21 mouse cellular contexts compared by ENCODE assay signal in genomic region chr3:154215779-154216178, GRCm38 (mm10).
A peak's percentile ranks its signal among the peaks of the same experiment; 100 is the strongest.
DNase-seq lines count a peak whose midpoint lies in the region; ATAC-seq and TF ChIP-seq lines count a peak whose summit lies in the region.
"Had no signal": no experiment of that assay in that cellular context is flagged by ENCODE, and none has a peak within 500 bp of the region (broad histone marks: within the 10 kb centered on the region; RNA-seq: fewer than 3 reads in every experiment).

No protein-coding gene starts in this region.

- H3K27ac ChIP-seq in midbrain, embryonic 11.5 days (ENCODE audit: low read depth, low read length) = no peak overlapping the region
- H3K27ac ChIP-seq in midbrain, embryonic 16.5 days (ENCODE audit: low read length) = no peak overlapping the region
- no peak overlapping the region for H3K27ac ChIP-seq in liver, embryonic 14.5 days
- H3K27ac ChIP-seq in hindbrain, embryonic 11.5 days (ENCODE audit: low read depth, low read length) = no peak overlapping the region
- H3K27ac ChIP-seq: forebrain, embryonic 10.5 days; forebrain, embryonic 13.5 days; hindbrain, embryonic 13.5 days had no signal

- H3K4me3 ChIP-seq in midbrain, embryonic 11.5 days (ENCODE audit: low read depth, low read length) = no peak overlapping the region
- no peak overlapping the region for H3K4me3 ChIP-seq in midbrain, embryonic 16.5 days (ENCODE audit: low read depth, low read length)
- H3K4me3 ChIP-seq in liver, embryonic 14.5 days (ENCODE audit: insufficient read depth in 1 of 2, low read depth in 2 of 2, low read length in 2 of 2) = no peak overlapping the region
- no peak overlapping the region for H3K4me3 ChIP-seq in hindbrain, embryonic 11.5 days (ENCODE audit: low read depth, low read length)
- H3K4me3 ChIP-seq: forebrain, embryonic 10.5 days; forebrain, embryonic 13.5 days; heart, adult 2 months; hindbrain, embryonic 13.5 days had no signal

- DNase-seq in midbrain, embryonic 11.5 days (ENCODE audit: low spot score, missing footprints) = peak; percentile 26
- no peak for DNase-seq in liver, embryonic 14.5 days (ENCODE audit: low read depth in 3 of 3, low spot score in 3 of 3)
- no peak for DNase-seq in hindbrain, embryonic 11.5 days (ENCODE audit: low spot score)
- no peak for DNase-seq in right cerebral cortex, postnatal 10 days (ENCODE audit: low spot score in 2 of 2)
- DNase-seq: adrenal gland, adult 2 months; adrenal gland, postnatal 14 days; cerebellum, adult 11-12 months; cerebellum, adult 9-10 months; cerebellum, postnatal 14 days; gastrocnemius, postnatal 10 days; gastrocnemius, postnatal 36 days; heart, adult 2 months had no signal

- H3K9ac ChIP-seq in midbrain, embryonic 11.5 days (ENCODE audit: low read length) = no peak overlapping the region
- H3K9ac ChIP-seq in midbrain, embryonic 16.5 days (ENCODE audit: low read depth, low read length) = no peak overlapping the region
- no peak overlapping the region for H3K9ac ChIP-seq in liver, embryonic 14.5 days (replicated peaks)
- H3K9ac ChIP-seq in hindbrain, embryonic 11.5 days (ENCODE audit: low read depth, low read length) = no peak overlapping the region
- H3K9ac ChIP-seq: forebrain, embryonic 13.5 days; hindbrain, embryonic 13.5 days had no signal

- H3K4me2 ChIP-seq in midbrain, embryonic 11.5 days = no peak overlapping the region
- no peak overlapping the region for H3K4me2 ChIP-seq in midbrain, embryonic 16.5 days (ENCODE audit: low read length)
- H3K4me2 ChIP-seq in liver, embryonic 14.5 days (ENCODE audit: low read depth) = no peak overlapping the region
- H3K4me2 ChIP-seq in hindbrain, embryonic 11.5 days (replicated peaks; ENCODE audit: low read depth, low read length) = no peak overlapping the region
- H3K4me2 ChIP-seq: forebrain, embryonic 13.5 days; heart, embryonic 11.5 days; hindbrain, embryonic 13.5 days had no signal

- H3K4me1 ChIP-seq in midbrain, embryonic 11.5 days (ENCODE audit: control insufficient read depth, insufficient read depth, low read length) = no peaks in the 10 kb centered on the region
- no peaks in the 10 kb centered on the region for H3K4me1 ChIP-seq in midbrain, embryonic 16.5 days (ENCODE audit: control insufficient read depth, insufficient read depth, low read length)
- H3K4me1 ChIP-seq in liver, embryonic 14.5 days (replicated peaks; ENCODE audit: control insufficient read depth in 2 of 2, insufficient read depth in 2 of 2, low read length in 1 of 2) = peaks cover 0 to 9% of the 10 kb centered on the region in 2 experiments; a peak in 3 of 4 replicates
- H3K4me1 ChIP-seq in hindbrain, embryonic 11.5 days (replicated peaks; ENCODE audit: control insufficient read depth, insufficient read depth, low read length) = no peaks in the 10 kb centered on the region

- ATAC-seq in midbrain, embryonic 11.5 days (ENCODE audit: low FRiP score) = no peak
- no peak for ATAC-seq in midbrain, embryonic 16.5 days
- peak; percentile 57; the same call in 1 of the 2 replicates for ATAC-seq in liver, embryonic 14.5 days (ENCODE audit: insufficient read depth)
- 0 out of 2 replicates have a peak, but pooled peaks have one; percentile 42 for ATAC-seq in megakaryocyte-erythroid progenitor cell, adult 5-6 weeks (replicated peaks; ENCODE audit: low FRiP score, low TSS enrichment, poor library complexity, severe bottlenecking)
- ATAC-seq in hindbrain, embryonic 11.5 days (ENCODE audit: low FRiP score) = no peak
- ATAC-seq: CD4-positive, CD25-positive, alpha-beta regulatory T cell, adult 4 months; forebrain, embryonic 13.5 days; forebrain, embryonic 16.5 days; hindbrain, embryonic 16.5 days had no signal

- no peaks in the 10 kb centered on the region for H3K36me3 ChIP-seq in midbrain, embryonic 11.5 days (ENCODE audit: control insufficient read depth, insufficient read depth, low read length)
- no peaks in the 10 kb centered on the region for H3K36me3 ChIP-seq in midbrain, embryonic 16.5 days (ENCODE audit: control insufficient read depth, insufficient read depth, low read length)
- no peaks in the 10 kb centered on the region for H3K36me3 ChIP-seq in liver, embryonic 14.5 days (replicated peaks; ENCODE audit: control insufficient read depth, insufficient read depth, low read depth)
- no peaks in the 10 kb centered on the region for H3K36me3 ChIP-seq in hindbrain, embryonic 11.5 days (ENCODE audit: control insufficient read depth, insufficient read depth, low read length)
- H3K36me3 ChIP-seq: forebrain, embryonic 10.5 days; hindbrain, embryonic 13.5 days had no signal

- no peaks in the 10 kb centered on the region for H3K27me3 ChIP-seq in midbrain, embryonic 11.5 days (ENCODE audit: control insufficient read depth, insufficient read depth, low read length)
- H3K27me3 ChIP-seq in midbrain, embryonic 16.5 days (ENCODE audit: control insufficient read depth, insufficient read depth, low read depth, low read length) = no peaks in the 10 kb centered on the region
- H3K27me3 ChIP-seq in liver, embryonic 14.5 days (ENCODE audit: control insufficient read depth, insufficient read depth, low read length) = no peaks in the 10 kb centered on the region
- H3K27me3 ChIP-seq in hindbrain, embryonic 11.5 days (ENCODE audit: control insufficient read depth, insufficient read depth, low read length) = no peaks in the 10 kb centered on the region
- H3K27me3 ChIP-seq: forebrain, embryonic 13.5 days; hindbrain, embryonic 13.5 days had no signal

- no peak for TF ChIP-seq EP300 in liver, embryonic 14.5 days (IDR thresholded peaks at IDR 0.05; ENCODE audit: low read depth)

- no peak for TF ChIP-seq CTCF in liver, embryonic 14.5 days (IDR thresholded peaks at IDR 0.05; ENCODE audit: low read depth)

- H3K9me3 ChIP-seq in midbrain, embryonic 11.5 days (ENCODE audit: control insufficient read depth, low read length) = no peaks in the 10 kb centered on the region
- H3K9me3 ChIP-seq in midbrain, embryonic 16.5 days (replicated peaks; ENCODE audit: control insufficient read depth, low read length, poor library complexity, severe bottlenecking) = no peaks in the 10 kb centered on the region
- no peaks in the 10 kb centered on the region for H3K9me3 ChIP-seq in liver, embryonic 14.5 days (ENCODE audit: control insufficient read depth, low read length)
- H3K9me3 ChIP-seq in hindbrain, embryonic 11.5 days (ENCODE audit: control insufficient read depth, low read length) = no peaks in the 10 kb centered on the region
- H3K9me3 ChIP-seq: forebrain, embryonic 10.5 days; forebrain, embryonic 13.5 days; hindbrain, embryonic 13.5 days had no signal

Comparison
In these comparisons a context has a peak if more than half of its experiments do, and no peak if none do; other contexts are left out.
1. ATAC-seq: peak in liver, embryonic 14.5 days (single experiment) and megakaryocyte-erythroid progenitor cell, adult 5-6 weeks (single experiment); none in midbrain, embryonic 11.5 days (single experiment), midbrain, embryonic 16.5 days (single experiment) and hindbrain, embryonic 11.5 days (single experiment).